Mouse (Mus musculus): ENCODE measurements around the gene Rnf10. TPM values are rescaled to one million over a fixed set of nuclear protein-coding genes. Genes with fewer than 3 reads are reported as not detected.
"Not testable (repeated sequence)": the region's sequence is repeated elsewhere in the genome, so short reads cannot be mapped to it uniquely, and the experiment has no call there.

The Rnf10 gene
- polyA plus RNA-seq (2015; fragmentation: Nextera tagmentation; extraction: Ambion mirVana) = 168 and 176 TPM in 2 replicates

- H3K36me3 ChIP-seq (ENCODE audit: control insufficient read depth, insufficient read depth) = no peaks in the 10 kb centered on the region
- H3K9ac ChIP-seq (replicated peaks; ENCODE audit: low read depth, low read length) = peak within 1 kb of the TSS; percentile 96
- H3K4me3 ChIP-seq (replicated peaks; ENCODE audit: low read length) = peak within 1 kb of the TSS; percentile 99
- H3K4me1 ChIP-seq (replicated peaks; ENCODE audit: control insufficient read depth, insufficient read depth, low read length) = peaks cover 33% of the 10 kb centered on the region
- 12% methylated on average over 26 of the region's 26 CpGs for WGBS
- H3K9me3 ChIP-seq (ENCODE audit: control insufficient read depth, low read length) = no peaks in the 10 kb centered on the region
- H3K27me3 ChIP-seq (replicated peaks; ENCODE audit: control insufficient read depth, insufficient read depth, low read length) = no peaks in the 10 kb centered on the region
- peak within 1 kb of the TSS; percentile 89 for H3K27ac ChIP-seq (ENCODE audit: low read length)
- peak; percentile 93 for ATAC-seq
- peak within 1 kb of the TSS; percentile 70 for H3K4me2 ChIP-seq (ENCODE audit: low read length)
Measured at GRCm38 (mm10) chr5:115272812-115273548, at the start of gene Rnf10. TSS of gene Rnf10 (minus strand) at chr5:115272898.

DNA sequence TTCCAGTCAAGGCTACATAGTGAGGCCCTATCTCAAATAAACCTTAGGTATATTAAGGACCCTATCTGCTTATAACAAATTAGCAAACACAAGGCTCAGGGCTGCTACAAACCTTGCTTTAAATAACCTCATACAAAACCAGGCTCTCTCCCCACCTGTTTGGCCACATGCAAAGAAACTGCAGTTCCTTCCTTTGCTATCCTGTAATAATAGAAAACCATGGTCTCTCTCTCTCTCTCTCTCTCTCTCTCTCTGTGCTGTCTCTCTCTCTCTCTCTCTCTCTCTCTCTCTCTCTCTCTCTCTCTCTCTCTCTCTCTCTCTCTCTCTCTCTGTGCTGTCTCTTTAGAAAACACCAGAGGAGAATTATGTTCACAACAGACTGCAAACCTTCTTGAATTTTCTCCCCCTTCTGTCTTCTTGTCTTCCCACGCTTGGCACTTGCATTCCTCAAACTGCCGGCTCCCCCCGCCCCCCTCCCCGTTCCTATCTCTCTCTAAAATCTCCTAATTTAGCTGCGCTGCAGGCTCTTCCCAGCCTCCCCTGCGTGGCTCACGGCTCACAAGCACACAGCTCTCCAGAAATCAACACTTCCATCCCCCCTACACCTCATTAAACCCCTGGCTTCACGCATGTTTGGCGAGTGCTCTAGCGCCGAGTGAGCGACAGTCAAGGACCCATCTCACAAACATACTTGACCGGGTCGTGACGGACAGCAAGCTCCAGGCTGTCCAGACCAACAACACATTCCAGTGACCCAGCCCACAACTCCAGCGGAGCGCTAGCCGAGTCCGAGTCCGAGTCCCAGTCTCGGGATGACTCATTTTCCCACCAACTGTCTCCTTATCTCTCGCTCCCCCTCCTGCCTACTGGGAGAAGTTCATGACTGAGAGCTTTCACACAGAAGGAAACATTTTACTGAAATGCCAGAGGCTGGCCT lies 46.6 kb upstream of the Rnf10 start:
- Histone ChIP-seq H3K27me3 (replicated peaks; ENCODE audit: control insufficient read depth, insufficient read depth, low read length) (no peaks in the 10 kb centered on the region), H3K4me3 (replicated peaks; ENCODE audit: low read length) (peak overlapping the region; percentile 40), H3K9me3 (ENCODE audit: control insufficient read depth, low read length) (no peaks in the 10 kb centered on the region), H3K27ac (ENCODE audit: low read length) (peak overlapping the region; percentile 80), H3K4me1 (replicated peaks; ENCODE audit: control insufficient read depth, insufficient read depth, low read length) (peaks cover 35% of the 10 kb centered on the region), H3K9ac (replicated peaks; ENCODE audit: low read depth, low read length) (peak overlapping the region; percentile 52), H3K36me3 (ENCODE audit: control insufficient read depth, insufficient read depth) (no peaks in the 10 kb centered on the region), H3K4me2 (ENCODE audit: low read length) (peak overlapping the region; percentile 70)
- ATAC-seq = peak; percentile 83
- under 1% methylated on average over 22 of the region's 22 CpGs for WGBS

DNA sequence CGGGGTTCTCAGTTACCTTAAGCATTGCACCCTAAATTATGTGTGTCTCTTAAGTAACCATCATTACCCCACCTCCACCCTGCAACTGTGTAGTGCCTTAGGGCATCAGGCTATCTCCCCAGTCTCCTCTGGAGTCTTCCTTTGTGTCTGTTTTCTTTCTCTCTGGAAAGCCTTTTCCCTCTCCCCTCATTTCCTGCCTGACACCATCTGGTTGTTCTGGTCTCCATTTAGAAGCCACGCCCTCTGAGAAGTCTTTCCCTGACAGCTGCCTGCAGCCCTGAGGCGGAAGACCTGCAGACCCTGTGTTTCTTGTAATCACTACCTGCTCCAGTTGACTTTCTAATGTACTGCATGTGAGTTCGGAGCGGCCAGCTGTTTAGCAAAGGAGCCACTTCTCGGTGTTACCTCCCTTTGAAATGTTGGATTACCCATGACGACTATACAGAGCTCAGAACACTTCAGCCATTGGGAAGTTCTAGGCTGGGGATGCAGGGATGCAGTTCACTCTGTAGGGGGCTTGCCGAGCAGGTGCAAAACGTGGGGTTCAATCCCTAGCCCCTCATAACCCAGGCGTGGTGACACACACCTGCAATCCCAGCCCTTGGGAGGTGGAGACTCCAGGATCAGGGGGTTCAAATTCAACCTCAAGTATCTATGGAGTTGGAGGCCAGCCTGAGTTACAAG lies 45.1 kb upstream of the Rnf10 start:
- peaks cover 35% of the 10 kb centered on the region for H3K4me1 ChIP-seq (replicated peaks; ENCODE audit: control insufficient read depth, insufficient read depth, low read length)
- H3K4me2 ChIP-seq (ENCODE audit: low read length) = no peak overlapping the region
- 5% methylated on average over 10 of the region's 10 CpGs for WGBS
- ATAC-seq = 0 out of 2 replicates have a peak, but pooled peaks have one; percentile 11
- H3K27ac ChIP-seq (ENCODE audit: low read length) = peak overlapping the region; percentile 80
- no peaks in the 10 kb centered on the region for H3K9me3 ChIP-seq (ENCODE audit: control insufficient read depth, low read length)
- H3K9ac ChIP-seq (replicated peaks; ENCODE audit: low read depth, low read length) = peak overlapping the region; percentile 50; the same call in 1 of the 2 replicates
- H3K4me3 ChIP-seq (replicated peaks; ENCODE audit: low read length) = no peak overlapping the region
- H3K27me3 ChIP-seq (replicated peaks; ENCODE audit: control insufficient read depth, insufficient read depth, low read length) = no peaks in the 10 kb centered on the region
- H3K36me3 ChIP-seq (ENCODE audit: control insufficient read depth, insufficient read depth) = no peaks in the 10 kb centered on the region

DNA sequence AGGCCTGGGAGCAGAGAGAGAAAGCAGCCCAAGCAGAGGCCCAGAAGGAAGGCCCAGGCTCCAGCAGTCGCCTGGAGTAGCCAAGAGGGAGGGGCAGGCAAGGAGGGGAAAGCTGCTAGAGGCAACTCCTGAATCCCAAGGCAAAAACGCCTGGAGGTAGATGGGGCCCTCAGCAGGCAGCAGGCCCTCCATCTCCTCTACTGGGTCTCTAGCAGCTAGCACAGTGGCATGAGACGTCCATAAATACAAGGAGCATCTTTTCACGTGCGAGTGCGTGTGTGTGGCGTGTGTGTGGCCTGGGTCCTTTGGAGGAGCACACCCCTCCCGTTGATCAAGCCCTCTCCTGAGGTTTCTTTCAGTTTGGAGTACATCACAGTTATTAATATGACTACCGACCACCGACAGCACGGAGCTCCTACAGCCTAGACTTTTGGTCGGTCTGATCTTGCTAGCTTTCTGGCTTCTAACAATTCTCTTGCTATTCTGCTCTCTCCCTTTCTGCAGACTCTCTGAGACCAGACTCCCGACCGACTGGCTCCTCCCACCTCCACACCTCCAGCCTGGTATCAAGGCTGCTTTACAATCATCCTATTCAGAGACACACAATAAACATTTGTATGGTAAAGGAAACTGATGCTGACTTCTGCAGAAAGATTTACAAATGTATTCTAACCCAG lies 44.4 kb upstream of the Rnf10 start:
- no peaks in the 10 kb centered on the region for H3K36me3 ChIP-seq (ENCODE audit: control insufficient read depth, insufficient read depth)
- H3K27ac ChIP-seq (ENCODE audit: low read length) = peak overlapping the region; percentile 80
- H3K4me3 ChIP-seq (replicated peaks; ENCODE audit: low read length) = no peak overlapping the region
- H3K9me3 ChIP-seq (ENCODE audit: control insufficient read depth, low read length) = no peaks in the 10 kb centered on the region
- no peaks in the 10 kb centered on the region for H3K27me3 ChIP-seq (replicated peaks; ENCODE audit: control insufficient read depth, insufficient read depth, low read length)
- WGBS = 7% methylated on average over 14 of the region's 14 CpGs
- H3K9ac ChIP-seq (replicated peaks; ENCODE audit: low read depth, low read length) = peak overlapping the region; percentile 50
- peaks cover 35% of the 10 kb centered on the region for H3K4me1 ChIP-seq (replicated peaks; ENCODE audit: control insufficient read depth, insufficient read depth, low read length)
- peak; percentile 29; the same call in 1 of the 2 replicates for ATAC-seq
- no peak overlapping the region for H3K4me2 ChIP-seq (ENCODE audit: low read length)

- Histone ChIP-seq H3K4me3 (replicated peaks; ENCODE audit: low read length) (no peak overlapping the region), H3K4me1 (replicated peaks; ENCODE audit: control insufficient read depth, insufficient read depth, low read length) (peaks cover 22% of the 10 kb centered on the region), H3K27me3 (replicated peaks; ENCODE audit: control insufficient read depth, insufficient read depth, low read length) (no peaks in the 10 kb centered on the region), H3K4me2 (ENCODE audit: low read length) (no peak overlapping the region), H3K36me3 (ENCODE audit: control insufficient read depth, insufficient read depth) (no peaks in the 10 kb centered on the region), H3K9me3 (ENCODE audit: control insufficient read depth, low read length) (no peaks in the 10 kb centered on the region), H3K9ac (replicated peaks; ENCODE audit: low read depth, low read length) (no peak overlapping the region), H3K27ac (ENCODE audit: low read length) (no peak overlapping the region)
- WGBS = 47% methylated on average over 5 of the region's 5 CpGs
- no peak for ATAC-seq
Measured at GRCm38 (mm10) chr5:115313668-115313943, 40.9 kb upstream of the Rnf10 start.

GRCm38 (mm10) chr5:115312816-115313667 lies 40.3 kb upstream of the Rnf10 start:
- no peak for ATAC-seq
- Histone ChIP-seq H3K27ac (ENCODE audit: low read length) (no peak overlapping the region), H3K9me3 (ENCODE audit: control insufficient read depth, low read length) (no peaks in the 10 kb centered on the region), H3K9ac (replicated peaks; ENCODE audit: low read depth, low read length) (no peak overlapping the region), H3K4me2 (ENCODE audit: low read length) (no peak overlapping the region), H3K27me3 (replicated peaks; ENCODE audit: control insufficient read depth, insufficient read depth, low read length) (no peaks in the 10 kb centered on the region), H3K36me3 (ENCODE audit: control insufficient read depth, insufficient read depth) (no peaks in the 10 kb centered on the region), H3K4me3 (replicated peaks; ENCODE audit: low read length) (no peak overlapping the region), H3K4me1 (replicated peaks; ENCODE audit: control insufficient read depth, insufficient read depth, low read length) (peaks cover 17% of the 10 kb centered on the region)
- 75% methylated on average over 10 of the region's 10 CpGs for WGBS

DNA sequence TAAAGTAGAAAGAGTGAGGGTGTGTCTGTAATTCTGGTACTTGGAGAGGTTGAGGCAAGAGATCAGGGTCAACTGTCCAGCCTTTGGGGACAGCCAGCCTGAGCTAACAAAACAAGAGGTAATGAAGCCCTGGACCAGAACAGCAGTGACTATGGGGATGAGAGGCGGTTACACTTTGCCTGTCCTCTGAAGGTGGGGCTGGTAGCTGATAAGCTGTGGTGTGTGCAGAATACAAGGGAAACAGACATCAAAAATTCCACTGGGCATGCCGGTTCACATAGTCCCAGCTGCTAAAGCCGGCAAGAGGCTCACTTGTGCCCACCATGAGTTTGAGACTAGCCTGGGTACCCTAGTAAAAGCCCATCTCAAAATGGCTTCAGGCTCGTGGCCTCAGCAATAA lies 39.7 kb upstream of the Rnf10 start:
- no peak overlapping the region for H3K4me3 ChIP-seq (replicated peaks; ENCODE audit: low read length)
- peaks cover 10% of the 10 kb centered on the region for H3K4me1 ChIP-seq (replicated peaks; ENCODE audit: control insufficient read depth, insufficient read depth, low read length)
- no peak overlapping the region for H3K27ac ChIP-seq (ENCODE audit: low read length)
- H3K4me2 ChIP-seq (ENCODE audit: low read length) = no peak overlapping the region
- H3K36me3 ChIP-seq (ENCODE audit: control insufficient read depth, insufficient read depth) = no peaks in the 10 kb centered on the region
- no peaks in the 10 kb centered on the region for H3K9me3 ChIP-seq (ENCODE audit: control insufficient read depth, low read length)
- WGBS = 87% methylated on average over 4 of the region's 4 CpGs
- no peaks in the 10 kb centered on the region for H3K27me3 ChIP-seq (replicated peaks; ENCODE audit: control insufficient read depth, insufficient read depth, low read length)
- no peak overlapping the region for H3K9ac ChIP-seq (replicated peaks; ENCODE audit: low read depth, low read length)
- no peak for ATAC-seq

DNA sequence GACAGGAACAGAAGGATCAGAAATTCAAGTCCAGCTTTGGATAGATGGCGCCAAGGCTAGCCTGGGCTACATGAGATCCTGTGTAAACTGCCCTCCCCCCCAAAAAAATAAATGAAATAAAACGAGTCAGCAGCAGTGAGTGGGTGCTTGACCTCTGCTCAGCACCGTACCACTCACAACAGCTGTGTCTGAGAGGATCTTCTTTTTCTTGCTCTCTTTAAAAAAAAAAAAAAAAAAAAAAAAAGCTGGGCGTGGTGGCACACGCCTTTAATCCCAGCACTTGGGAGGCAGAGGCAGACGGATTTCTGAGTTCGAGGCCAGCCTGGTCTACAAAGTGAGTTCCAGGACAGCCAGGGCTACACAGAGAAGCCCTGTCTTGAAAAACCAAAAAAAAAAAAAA lies 29.5 kb upstream of the Rnf10 start:
- not testable (repeated sequence) for H3K27ac ChIP-seq (ENCODE audit: low read length); H3K36me3 ChIP-seq (ENCODE audit: control insufficient read depth, insufficient read depth); H3K9ac ChIP-seq (replicated peaks; ENCODE audit: low read depth, low read length); H3K4me3 ChIP-seq (replicated peaks; ENCODE audit: low read length); H3K4me2 ChIP-seq (ENCODE audit: low read length); ATAC-seq; H3K9me3 ChIP-seq (ENCODE audit: control insufficient read depth, low read length); H3K27me3 ChIP-seq (replicated peaks; ENCODE audit: control insufficient read depth, insufficient read depth, low read length)
- peaks cover 25% of the 10 kb centered on the region for H3K4me1 ChIP-seq (replicated peaks; ENCODE audit: control insufficient read depth, insufficient read depth, low read length)
- WGBS = 82% methylated on average over 5 of the region's 7 CpGs
